Mouse (Mus musculus) adrenal gland, adult 2 months (tissue): ENCODE results near the gene Ost4. TPM values are rescaled to one million over a fixed set of nuclear protein-coding genes. Genes with fewer than 3 reads are reported as not detected.

Experiments
- DNase-seq: peaks from one replicate; pipeline ENCODE4 v3.0.0; 2021
- long read RNA-seq: library from polyadenylated mRNA; stranded (forward); transcript quantifications from one replicate; pipeline ENCODE4 v2.0.0, GENCODE M21; 2021
- polyA plus RNA-seq: library from polyadenylated mRNA; depleted of rRNA; stranded (reverse); fragments of >200 nt; gene quantifications from 2 replicates; pipeline ENCODE4 v1.2.3, GENCODE M21; 2012; rRNA removed
- total RNA-seq, 2 experiments: library from RNA; stranded (reverse); gene quantifications; 2 replicates each; pipeline ENCODE4 v1.2.3; 2021

The Ost4 gene
- total RNA-seq, result 100 to 1,000 TPM; 256 to 264 TPM
- 120 and 143 TPM in 2 replicates for polyA plus RNA-seq
- long read RNA-seq, transcript Ost4-202 (3 exons, 1,144 nt), result major isoform, 73 of 103 reads
- long read RNA-seq, transcript Ost4-201 (2 exons, 576 nt), result minor isoform, 29 of 103 reads
- long read RNA-seq, partial matches to known transcripts, result 1 of 103 reads
- long read RNA-seq, other reads (novel, unspliced or antisense), result 0 of 103 reads

- DNase-seq, result peak; percentile 99
Measured at GRCm38 (mm10) chr5:30907413-30908059, at the start of gene Ost4. Ost4 (minus strand) TSS chr5:30907788.

GRCm38 (mm10) chr5:30955751-30956150, 48.2 kb upstream of the Ost4 start:
- no peak for DNase-seq

- no peak for DNase-seq
Measured at GRCm38 (mm10) chr5:30954556-30954955, 47.0 kb upstream of the Ost4 start.

- DNase-seq, result no peak
Measured at GRCm38 (mm10) chr5:30954065-30954464, 46.5 kb upstream of the Ost4 start.

- DNase-seq, result no peak
Measured at GRCm38 (mm10) chr5:30952551-30952950, 45.0 kb upstream of the Ost4 start.

GRCm38 (mm10) chr5:30951706-30952105, 44.1 kb upstream of the Ost4 start:
- no peak for DNase-seq

GRCm38 (mm10) chr5:30950922-30951321, 43.3 kb upstream of the Ost4 start:
- no peak for DNase-seq

- no peak for DNase-seq
Measured at GRCm38 (mm10) chr5:30950451-30950850, 42.9 kb upstream of the Ost4 start.

GRCm38 (mm10) chr5:30949654-30950326, 42.2 kb upstream of the Ost4 start:
- DNase-seq, result peak; percentile 95

GRCm38 (mm10) chr5:30948620-30949019, 41.0 kb upstream of the Ost4 start:
- DNase-seq, result no peak

GRCm38 (mm10) chr5:30944956-30945781, 37.6 kb upstream of the Ost4 start, which contains the start of gene Cgref1:
Cgref1 (minus strand) TSS chr5:30945591.
- peak; percentile 89 for DNase-seq

- no peak for DNase-seq
Measured at GRCm38 (mm10) chr5:30944344-30944743, 36.8 kb upstream of the Ost4 start.

- DNase-seq, result no peak
Measured at GRCm38 (mm10) chr5:30943004-30943403, 35.4 kb upstream of the Ost4 start.

- no peak for DNase-seq
Measured at GRCm38 (mm10) chr5:30934725-30935461, 27.3 kb upstream of the Ost4 start.

- no peak for DNase-seq
Measured at GRCm38 (mm10) chr5:30933705-30934104, 26.1 kb upstream of the Ost4 start.

GRCm38 (mm10) chr5:30931378-30931777, 23.8 kb upstream of the Ost4 start:
- DNase-seq, result no peak

GRCm38 (mm10) chr5:30930846-30931245, 23.3 kb upstream of the Ost4 start:
- DNase-seq, result no peak

GRCm38 (mm10) chr5:30930121-30930520, 22.5 kb upstream of the Ost4 start:
- peak; percentile 80 for DNase-seq

- DNase-seq, result peak; percentile 72
Measured at GRCm38 (mm10) chr5:30927945-30928529, 20.4 kb upstream of the Ost4 start.

- no peak for DNase-seq
Measured at GRCm38 (mm10) chr5:30926073-30926472, 18.5 kb upstream of the Ost4 start.

GRCm38 (mm10) chr5:30925217-30925616, 17.6 kb upstream of the Ost4 start:
- DNase-seq, result no peak
